Mouse (Mus musculus) stomach, postnatal 0 days (tissue): ENCODE measurements at regions not wholly inside any gene's neighbourhood (a gene's known extent, or its start where the extent isn't known, plus 50 kb on each side); places are given as distances from the start of the nearest gene placed in this dataset.

Experiments used
- ATAC-seq: fragments of 200-750 bp; cut with Nextera tagmentation; 2 replicates; pipeline ENCODE4 v1.8.0; 2017; ENCODE audit not compliant: low FRiP score, low TSS enrichment
- DNase-seq: peaks from one replicate; pipeline ENCODE4 v3.0.0-alpha.2; 2016; ENCODE audit warnings: low spot score
- H3K27ac ChIP-seq: fragments of 300-500 bp; sonication (generic); replicated peaks from 2 replicates; pipeline ENCODE4 v1.5.1; 2014; ENCODE audit warnings: mild to moderate bottlenecking, control low read depth
- H3K27me3 ChIP-seq: fragments of 300-500 bp; sonication (generic); 2 replicates; pipeline ENCODE4 v1.6.1; 2014; ENCODE audit warnings: low read length; ENCODE audit not compliant: control insufficient read depth, insufficient read depth
- H3K36me3 ChIP-seq: fragments of 300-500 bp; sonication (generic); 2 replicates; pipeline ENCODE4 v1.6.1; 2014; ENCODE audit warnings: low read length, mixed read lengths; ENCODE audit not compliant: control insufficient read depth, insufficient read depth
- H3K4me1 ChIP-seq: fragments of 300-500 bp; sonication (generic); replicated peaks from 2 replicates; pipeline ENCODE4 v1.6.1; 2014; ENCODE audit warnings: antibody characterized with exemption; ENCODE audit not compliant: control insufficient read depth, insufficient read depth
- H3K4me2 ChIP-seq: fragments of 300-500 bp; sonication (generic); replicated peaks from 2 replicates; pipeline ENCODE4 v1.6.1; 2014; ENCODE audit warnings: low read depth, mild to moderate bottlenecking, control low read depth, moderate library complexity
- H3K4me3 ChIP-seq: fragments of 300-500 bp; sonication (generic); 2 replicates; pipeline ENCODE4 v1.5.1; 2014; ENCODE audit warnings: low read depth, low read length, control low read depth
- H3K9ac ChIP-seq: fragments of 300-500 bp; sonication (generic); 2 replicates; pipeline ENCODE4 v1.6.1; 2014; ENCODE audit warnings: mild to moderate bottlenecking, low read length, control low read depth, mixed read lengths
- H3K9me3 ChIP-seq: fragments of 300-500 bp; sonication (generic); 2 replicates; pipeline ENCODE4 v1.6.1; 2016; ENCODE audit warnings: low read length; ENCODE audit not compliant: control insufficient read depth
- CTCF ChIP-seq: IDR thresholded peaks from 2 replicates; pipeline ENCODE4 v1.5.1; 2016; ENCODE audit warnings: antibody characterized with exemption, low read depth, mild to moderate bottlenecking, moderate library complexity
- EP300 ChIP-seq: optimal IDR thresholded peaks from 2 replicates; pipeline ENCODE3; 2016; ENCODE audit warnings: antibody characterized with exemption
- WGBS: fragments of 180-500 bp; shearing (Covaris S2); extraction: QIAGEN DNeasy Blood & Tissue Kit; methylation state at CpG from one replicate; pipeline ENCODE4 v1.1.7; 2014; 5-methylcytosine and 5-hydroxymethylcytosine counted together

- TF ChIP-seq CTCF, result no peak
- TF ChIP-seq EP300, result no peak
- Histone ChIP-seq H3K4me2 (no peak overlapping the region), H3K4me1 (no peaks in the 10 kb centered on the region), H3K27ac (no peak overlapping the region), H3K9me3 (no peaks in the 10 kb centered on the region), H3K9ac (no peak overlapping the region), H3K36me3 (no peaks in the 10 kb centered on the region), H3K27me3 (no peaks in the 10 kb centered on the region), H3K4me3 (no peak overlapping the region)
- ATAC-seq, result no peak
- DNase-seq, result no peak
- WGBS, result 50% methylated on average over 4 of the region's 4 CpGs
Measured at GRCm38 (mm10) chr10:17261192-17261824, 461.7 kb upstream of the Cited2 start.

- no peaks in the 10 kb centered on the region for H3K36me3 ChIP-seq
- ATAC-seq (no peak), DNase-seq (no peak)
- TF ChIP-seq EP300 (no peak), CTCF (no peak)
- H3K9ac ChIP-seq, result no peak overlapping the region
- no peaks in the 10 kb centered on the region for H3K9me3 ChIP-seq
- 44% methylated on average over 3 of the region's 3 CpGs for WGBS
- no peak overlapping the region for H3K4me2 ChIP-seq
- H3K4me1 ChIP-seq, result no peaks in the 10 kb centered on the region
- H3K27ac ChIP-seq, result no peak overlapping the region
- H3K4me3 ChIP-seq, result no peak overlapping the region
- no peaks in the 10 kb centered on the region for H3K27me3 ChIP-seq
Measured at GRCm38 (mm10) chr10:17261825-17262205, 461.2 kb upstream of the Cited2 start.

GRCm38 (mm10) chr10:17272646-17273045, 450.4 kb upstream of the Cited2 start:
- Histone ChIP-seq H3K4me3 (no peak overlapping the region), H3K4me2 (no peak overlapping the region), H3K9me3 (no peaks in the 10 kb centered on the region), H3K9ac (no peak overlapping the region), H3K4me1 (no peaks in the 10 kb centered on the region), H3K27ac (no peak overlapping the region), H3K36me3 (no peaks in the 10 kb centered on the region), H3K27me3 (no peaks in the 10 kb centered on the region)
- TF ChIP-seq CTCF (no peak), EP300 (no peak)
- no peak for DNase-seq
- WGBS, result 82% methylated on average over 5 of the region's 5 CpGs
- ATAC-seq, result peak; percentile 59; the same call in 1 of the 2 replicates

GRCm38 (mm10) chr10:17273855-17274254, 449.2 kb upstream of the Cited2 start:
- Histone ChIP-seq H3K27ac (no peak overlapping the region), H3K4me2 (no peak overlapping the region), H3K4me3 (no peak overlapping the region), H3K36me3 (no peaks in the 10 kb centered on the region), H3K9me3 (no peaks in the 10 kb centered on the region), H3K27me3 (no peaks in the 10 kb centered on the region), H3K4me1 (no peaks in the 10 kb centered on the region), H3K9ac (no peak overlapping the region)
- TF ChIP-seq CTCF (no peak), EP300 (no peak)
- 48% methylated on average over 3 of the region's 3 CpGs for WGBS
- DNase-seq, result no peak
- no peak for ATAC-seq

GRCm38 (mm10) chr10:17275214-17275613, 447.8 kb upstream of the Cited2 start:
- H3K27ac ChIP-seq, result no peak overlapping the region
- DNase-seq (no peak), ATAC-seq (no peak)
- 71% methylated on average over 1 of the region's 1 CpGs for WGBS
- no peak overlapping the region for H3K4me3 ChIP-seq
- no peaks in the 10 kb centered on the region for H3K9me3 ChIP-seq
- no peak overlapping the region for H3K9ac ChIP-seq
- H3K27me3 ChIP-seq, result no peaks in the 10 kb centered on the region
- no peaks in the 10 kb centered on the region for H3K4me1 ChIP-seq
- TF ChIP-seq CTCF (no peak), EP300 (no peak)
- no peak overlapping the region for H3K4me2 ChIP-seq
- no peaks in the 10 kb centered on the region for H3K36me3 ChIP-seq

GRCm38 (mm10) chr10:17277911-17278310, 445.1 kb upstream of the Cited2 start:
- H3K27me3 ChIP-seq, result no peaks in the 10 kb centered on the region
- no peak for TF ChIP-seq EP300
- peak; percentile 30; the same call in 1 of the 2 replicates for TF ChIP-seq CTCF
- no peaks in the 10 kb centered on the region for H3K9me3 ChIP-seq
- H3K36me3 ChIP-seq, result no peaks in the 10 kb centered on the region
- H3K4me3 ChIP-seq, result no peak overlapping the region
- no peaks in the 10 kb centered on the region for H3K4me1 ChIP-seq
- no peak overlapping the region for H3K4me2 ChIP-seq
- no peak for ATAC-seq
- H3K9ac ChIP-seq, result no peak overlapping the region
- DNase-seq, result no peak
- H3K27ac ChIP-seq, result no peak overlapping the region
